Mouse (Mus musculus) frontal cortex, adult 2 months (tissue): Measurements from ENCODE around the gene Rps6kb1. TPM values are rescaled to one million over a fixed set of nuclear protein-coding genes. Genes with fewer than 3 reads are reported as not detected.
A peak's percentile ranks its signal among the peaks of the same experiment; 100 is the strongest.

Source experiments
- DNase-seq, 2 experiments: peaks; one replicate each; pipeline ENCODE4 v3.0.0; 2022; ENCODE audit warnings: low spot score in 1 of 2; ENCODE audit errors: extremely low spot score in 1 of 2
- polyA plus RNA-seq: library from polyadenylated mRNA; depleted of rRNA; stranded (reverse); fragments of >200 nt; gene quantifications from 2 replicates; pipeline ENCODE4 v1.2.3, GENCODE M21; 2012; rRNA removed

Rps6kb1 gene
- polyA plus RNA-seq, 1 experiment, result 29.3 TPM

DNA sequence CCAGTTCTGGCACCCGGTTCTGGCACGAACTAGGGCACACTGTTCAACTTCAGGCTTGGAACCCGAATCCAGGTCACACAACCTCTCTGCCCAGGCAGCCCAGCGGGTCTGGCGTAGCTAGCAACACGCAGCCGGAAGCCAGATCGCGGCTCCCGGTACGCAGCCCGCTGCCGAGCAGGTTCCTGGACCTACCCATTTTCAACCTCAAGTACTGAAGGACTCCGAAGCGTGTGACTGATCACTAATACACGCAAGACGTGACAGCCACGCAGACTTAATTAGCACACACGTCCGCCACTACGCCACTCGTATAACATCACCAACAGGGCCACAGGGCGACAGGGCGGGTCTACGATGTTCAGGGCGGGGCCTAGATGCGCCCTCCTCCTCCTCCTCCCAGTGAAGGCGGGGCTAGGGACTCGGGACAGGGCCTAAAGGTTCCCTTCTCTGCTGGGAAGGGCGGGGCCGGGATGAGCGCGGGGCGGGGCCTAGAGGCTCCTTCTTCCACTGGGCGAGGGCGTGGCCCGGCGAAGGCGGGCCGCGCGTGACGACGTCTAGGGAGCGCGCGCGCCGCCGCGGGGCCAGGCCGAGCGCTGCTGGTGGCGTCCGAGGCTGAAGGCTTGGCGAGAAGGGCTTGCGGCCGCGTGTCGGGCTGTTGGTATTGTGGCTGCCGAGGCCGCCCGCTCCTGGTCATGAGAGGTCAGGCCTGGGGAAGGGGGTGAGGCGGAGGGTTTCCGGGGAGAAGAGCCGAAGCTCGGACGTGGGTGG, 60.3 kb downstream of the Rps6kb1 start, which contains the start of gene Rnft1:
Gene Rnft1 (plus strand): TSS at position 557 of the 768 bp plus-strand sequence.
- peak; percentile 96 to 97 for DNase-seq

GRCm38 (mm10) chr11:86473576-86473975, 71.0 kb downstream of the Rps6kb1 start:
- DNase-seq, result no peak

GRCm38 (mm10) chr11:86472771-86473171, 71.8 kb downstream of the Rps6kb1 start:
- DNase-seq, result peak; percentile 48 to 66

GRCm38 (mm10) chr11:86471785-86472184, 72.8 kb downstream of the Rps6kb1 start:
- DNase-seq, result no peak

DNA sequence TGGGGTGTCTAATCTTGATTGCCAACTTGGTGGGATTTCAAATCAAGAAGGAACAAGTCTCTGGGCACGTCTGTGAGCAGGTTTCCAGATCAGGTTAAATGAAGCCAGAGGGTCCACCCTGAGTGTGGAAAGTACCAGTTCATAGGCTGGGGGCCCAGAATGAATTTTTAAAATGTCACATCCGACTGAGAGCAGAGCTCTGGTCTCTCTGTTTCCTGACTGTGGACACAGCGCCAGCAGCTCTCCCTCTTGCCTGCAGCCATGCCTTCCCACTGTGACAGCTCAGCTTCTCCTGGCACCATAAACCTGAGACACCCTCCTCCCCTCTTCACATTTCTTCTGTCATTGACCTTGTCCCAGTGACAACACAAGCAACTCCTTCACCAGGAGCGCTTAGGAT, 75.6 kb downstream of the Rps6kb1 start:
- DNase-seq, result no peak

DNA sequence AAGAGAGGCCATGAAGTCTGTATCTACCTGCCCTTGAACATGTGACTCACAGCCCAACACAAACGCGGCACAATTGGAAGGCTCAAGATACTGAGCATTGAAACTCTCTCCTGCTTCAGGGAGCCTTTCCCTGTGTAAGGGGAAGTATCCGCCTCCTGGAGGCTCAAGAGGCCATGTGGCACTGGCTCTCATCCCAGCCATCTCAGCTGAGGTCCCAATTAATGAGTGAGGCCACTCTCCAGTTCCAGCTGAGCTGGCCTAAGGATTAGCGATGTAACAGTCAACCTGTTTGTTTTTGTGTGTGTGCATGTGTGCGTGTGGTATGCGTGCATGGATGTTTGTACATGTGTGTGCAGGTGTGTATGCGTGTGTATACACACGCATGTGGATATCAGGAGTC, 76.3 kb downstream of the Rps6kb1 start:
- DNase-seq, result peak in 1 of 2 experiments; percentile 26

DNA sequence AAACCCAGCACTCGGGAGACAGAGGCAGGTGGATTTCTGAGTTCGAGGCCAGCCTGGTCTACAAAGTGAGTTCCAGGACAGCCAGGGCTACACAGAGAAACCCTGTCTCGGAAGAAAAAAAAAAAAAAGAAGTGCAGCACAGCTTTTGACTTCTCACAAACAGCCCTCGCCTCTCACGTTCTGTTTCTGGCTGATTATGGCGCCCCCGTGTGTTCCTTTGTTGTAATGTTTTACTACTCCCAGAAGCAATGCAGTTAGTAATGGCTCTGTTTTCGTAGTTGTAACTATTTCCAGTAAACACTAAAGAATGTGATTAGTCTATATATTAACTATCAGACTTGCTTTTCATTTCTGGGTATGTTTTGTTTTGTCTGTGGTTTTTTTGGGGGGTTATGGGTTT, 80.3 kb downstream of the Rps6kb1 start:
- peak in 1 of 2 experiments; percentile 83 for DNase-seq

GRCm38 (mm10) chr11:86462579-86462978, 82.0 kb downstream of the Rps6kb1 start:
- DNase-seq, result no peak

DNA sequence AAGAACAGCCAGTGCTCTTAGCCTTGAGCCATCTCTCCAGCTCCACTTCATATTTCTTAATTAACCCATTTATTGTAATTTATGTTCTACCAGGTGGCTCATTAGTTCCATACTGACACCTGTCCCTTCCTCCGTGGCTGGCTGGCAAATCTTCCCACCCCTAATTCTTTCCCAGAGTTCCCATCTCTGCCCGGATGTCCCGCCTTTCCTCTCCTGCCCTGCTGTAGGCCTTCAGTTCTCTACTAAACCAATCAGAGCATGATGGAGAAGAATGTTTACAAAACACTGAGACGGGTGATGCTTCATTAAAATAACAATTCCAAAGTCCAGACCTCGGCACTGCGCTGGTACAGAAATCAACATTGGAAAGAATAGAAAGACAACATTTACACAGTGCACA, 85.7 kb downstream of the Rps6kb1 start:
- DNase-seq, result no peak

GRCm38 (mm10) chr11:86457545-86457944, 87.1 kb downstream of the Rps6kb1 start:
- no peak for DNase-seq

DNA sequence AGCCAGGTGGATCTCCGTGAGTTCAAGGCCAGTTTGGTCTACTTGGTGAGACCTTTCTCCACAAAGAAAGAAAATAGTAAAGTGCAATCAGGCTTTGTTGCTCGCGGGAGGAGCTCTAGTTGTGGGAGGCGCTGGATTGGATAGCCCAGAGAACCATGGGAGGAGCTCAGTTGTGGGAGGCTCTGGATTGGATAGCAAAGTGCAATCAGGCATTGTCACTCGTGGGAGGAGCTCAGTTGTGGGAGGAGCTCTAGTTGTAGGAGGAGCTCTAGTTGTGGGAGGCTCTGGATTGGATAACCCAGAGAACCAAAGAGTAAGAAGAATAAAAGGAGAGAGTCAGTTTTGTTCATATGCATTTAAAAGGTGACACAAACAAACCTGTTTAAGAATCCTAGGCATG, 90.6 kb downstream of the Rps6kb1 start:
- no peak for DNase-seq

Other genes with a start within 250 kb of the Rps6kb1 start
- 20.7 and 22.0 TPM in 2 replicates for gene Med13, start 187.2 kb downstream of the Rps6kb1 start, polyA plus RNA-seq
- 11.2 and 11.8 TPM in 2 replicates for gene Rnft1, start 60.1 kb downstream of the Rps6kb1 start, polyA plus RNA-seq
- gene Tubd1, start 186 bp upstream of the Rps6kb1 start, polyA plus RNA-seq, result 5.6 and 6.7 TPM in 2 replicates
- gene Vmp1, start 139.0 kb upstream of the Rps6kb1 start, polyA plus RNA-seq, result 80.0 and 82.5 TPM in 2 replicates
- 8.5 and 9.0 TPM in 2 replicates for gene Ptrh2, start 139.2 kb upstream of the Rps6kb1 start, polyA plus RNA-seq
- gene Cltc, start 212.8 kb upstream of the Rps6kb1 start, polyA plus RNA-seq, result 374 and 390 TPM in 2 replicates